Comparison of ENCODE assay signal across 11 mouse cellular contexts in the genomic region with DNA sequence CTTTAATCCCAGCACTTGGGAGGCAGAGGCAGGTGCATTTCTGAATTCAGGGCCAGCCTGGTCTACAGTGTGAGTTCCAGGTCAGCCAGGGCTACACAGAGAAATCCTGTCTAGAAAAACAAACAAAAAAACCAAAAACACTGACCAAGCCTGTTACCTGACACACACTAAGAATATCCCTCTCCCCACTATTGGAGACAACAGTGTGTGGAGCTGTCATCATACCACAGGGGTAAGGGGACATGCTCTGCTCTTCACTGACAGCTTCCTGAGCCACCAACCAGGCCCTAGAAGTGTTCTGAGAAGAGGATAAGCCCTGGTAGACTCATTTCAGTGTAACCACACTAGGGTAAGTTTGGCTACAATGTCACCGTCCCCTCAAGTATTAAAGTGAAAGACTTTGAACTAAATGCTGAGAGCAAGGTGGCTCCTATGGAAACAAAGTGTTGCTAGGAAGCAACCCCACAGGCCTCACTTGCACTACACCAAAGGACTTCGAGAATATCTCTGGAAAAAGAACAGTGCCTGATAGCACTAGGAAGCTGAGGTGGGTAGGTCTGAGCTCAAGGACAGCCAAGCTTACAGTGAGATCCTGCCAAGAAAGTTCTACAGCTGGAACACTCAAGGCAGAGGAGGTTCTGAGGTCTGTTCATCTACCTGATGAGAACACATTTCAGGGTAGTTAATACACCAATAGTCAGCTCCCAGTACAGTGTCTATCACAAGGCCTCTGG. TPM values are rescaled to one million over a fixed set of nuclear protein-coding genes. Genes with fewer than 3 reads are reported as not detected.
A peak's percentile ranks its signal among the peaks of the same experiment; 100 is the strongest.
DNase-seq lines count a peak whose midpoint lies in the region; ATAC-seq and TF ChIP-seq lines count a peak whose summit lies in the region.
"Had no signal": no experiment of that assay in that cellular context is flagged by ENCODE, and none has a peak within 500 bp of the region (broad histone marks: within the 10 kb centered on the region; RNA-seq: fewer than 3 reads in every experiment).

No protein-coding gene starts in this region.

- H3K4me1 ChIP-seq in forebrain, embryonic 10.5 days, result peaks cover 28% of the 10 kb centered on the region
- H3K4me1 ChIP-seq in forebrain, embryonic 16.5 days (replicated peaks; ENCODE audit: control insufficient read depth, insufficient read depth, low read length), result peaks cover 24% of the 10 kb centered on the region
- peaks cover 8 to 44% of the 10 kb centered on the region in 2 experiments for H3K4me1 ChIP-seq in CH12.LX (ENCODE audit: control insufficient read depth in 1 of 2, insufficient read depth in 2 of 2)
- H3K4me1 ChIP-seq in hindbrain, embryonic 11.5 days (replicated peaks; ENCODE audit: control insufficient read depth, insufficient read depth, low read length), result peaks cover 4% of the 10 kb centered on the region; the same call in 1 of the 2 replicates
- H3K4me1 ChIP-seq in liver, postnatal 0 days (ENCODE audit: insufficient read depth), result peaks cover 10% of the 10 kb centered on the region

- no peaks in the 10 kb centered on the region for H3K27me3 ChIP-seq in forebrain, embryonic 10.5 days (ENCODE audit: poor library complexity, severe bottlenecking)
- H3K27me3 ChIP-seq in forebrain, embryonic 16.5 days (replicated peaks; ENCODE audit: control insufficient read depth, insufficient read depth, low read length), result no peaks in the 10 kb centered on the region
- H3K27me3 ChIP-seq in CH12.LX (replicated peaks), result no peaks in the 10 kb centered on the region
- H3K27me3 ChIP-seq in hindbrain, embryonic 11.5 days (ENCODE audit: control insufficient read depth, insufficient read depth, low read length), result no peaks in the 10 kb centered on the region
- H3K27me3 ChIP-seq in liver, postnatal 0 days (ENCODE audit: insufficient read depth, low read length), result no peaks in the 10 kb centered on the region

- dilution Hi-C loops in CH12.LX (cut with MboI; ENCODE audit: extremely low pct_ligation_motif_present, extremely low pct_unique_long_range_greater_than_20kb, low sequenced_read_pairs), result no loop called here

- no peak overlapping the region for H3K9ac ChIP-seq in forebrain, embryonic 16.5 days (replicated peaks; ENCODE audit: low read depth, low read length)
- peak overlapping the region; percentile 90 for H3K9ac ChIP-seq in CH12.LX (ENCODE audit: insufficient read depth, low read depth)
- no peak overlapping the region for H3K9ac ChIP-seq in hindbrain, embryonic 11.5 days (ENCODE audit: low read depth, low read length)
- peak overlapping the region; percentile 90 for H3K9ac ChIP-seq in liver, postnatal 0 days (replicated peaks)

- peak overlapping the region; percentile 98 for H3K4me3 ChIP-seq in forebrain, embryonic 10.5 days
- H3K4me3 ChIP-seq in forebrain, embryonic 16.5 days (replicated peaks; ENCODE audit: low read length), result no peak overlapping the region
- H3K4me3 ChIP-seq in CH12.LX (replicated peaks in 1 of 3; ENCODE audit: low read depth in 2 of 3, low read length in 2 of 3, poor library complexity in 1 of 3), result peak overlapping the region; percentile 73 to 90 (median 83)
- peak overlapping the region; percentile 99; the same call in 1 of the 2 replicates for H3K4me3 ChIP-seq in hindbrain, embryonic 11.5 days (ENCODE audit: low read depth, low read length)
- peak overlapping the region; percentile 88; the same call in 1 of the 2 replicates for H3K4me3 ChIP-seq in liver, postnatal 0 days (ENCODE audit: low read depth, low read length)

- in situ Hi-C loops in CH12.LX (cut with MboI; ENCODE audit: low pct_ligation_motif_present, low pct_unique_long_range_greater_than_20kb, low sequenced_read_pairs), result no loop called here

- H3K27ac ChIP-seq in forebrain, embryonic 10.5 days, result 0 out of 2 replicates have a peak overlapping the region, but pooled peaks have one; percentile 99
- H3K27ac ChIP-seq in forebrain, embryonic 16.5 days (ENCODE audit: low read length), result no peak overlapping the region
- H3K27ac ChIP-seq in CH12.LX (ENCODE audit: insufficient read depth, low read depth), result no peak overlapping the region
- H3K27ac ChIP-seq in hindbrain, embryonic 11.5 days (ENCODE audit: low read depth, low read length), result no peak overlapping the region
- 0 out of 2 replicates have a peak overlapping the region, but pooled peaks have one; percentile 3 for H3K27ac ChIP-seq in liver, postnatal 0 days (ENCODE audit: low read depth)

- DNase-seq in forebrain, embryonic 10.5 days (ENCODE audit: extremely low spot score, low spot score), result no peak
- no peak for DNase-seq in CH12.LX (ENCODE audit: extremely low read depth)
- no peak for DNase-seq in hindbrain, embryonic 11.5 days (ENCODE audit: low spot score)
- DNase-seq in liver, postnatal 0 days, result no peak
- DNase-seq in left cerebral cortex, postnatal 14 days (ENCODE audit: low spot score in 2 of 2), result no peak
- no peak for DNase-seq in left cerebral cortex, adult 8-10 months (ENCODE audit: low spot score in 2 of 2)
- no peak for DNase-seq in retina, postnatal 1 day
- DNase-seq: adrenal gland, adult 8-10 months; layer of hippocampus, postnatal 36 days had no signal

- peaks cover 39% of the 10 kb centered on the region for H3K79me2 ChIP-seq in CH12.LX (replicated peaks; ENCODE audit: control insufficient read depth, extremely low read depth, insufficient read depth, poor library complexity, severe bottlenecking)

- H3K4me2 ChIP-seq in forebrain, embryonic 16.5 days (ENCODE audit: low read length), result no peak overlapping the region
- peak overlapping the region; percentile 85 for H3K4me2 ChIP-seq in CH12.LX (ENCODE audit: insufficient read depth, low read depth, poor library complexity, severe bottlenecking)
- no peak overlapping the region for H3K4me2 ChIP-seq in hindbrain, embryonic 11.5 days (replicated peaks; ENCODE audit: low read depth, low read length)
- peak overlapping the region; percentile 78 for H3K4me2 ChIP-seq in liver, postnatal 0 days (ENCODE audit: low read depth, low read length)

- 0 out of 2 replicates have a peak, but pooled peaks cover 3% of the 10 kb centered on the region for H3K9me3 ChIP-seq in forebrain, embryonic 10.5 days
- H3K9me3 ChIP-seq in forebrain, embryonic 16.5 days (ENCODE audit: control insufficient read depth, low read length), result no peaks in the 10 kb centered on the region
- H3K9me3 ChIP-seq in CH12.LX (replicated peaks; ENCODE audit: low read length), result peaks cover 4% of the 10 kb centered on the region
- H3K9me3 ChIP-seq in hindbrain, embryonic 11.5 days (ENCODE audit: control insufficient read depth, low read length), result no peaks in the 10 kb centered on the region
- H3K9me3 ChIP-seq in liver, postnatal 0 days (ENCODE audit: low read length), result no peaks in the 10 kb centered on the region

- no peak for TF ChIP-seq RAD21 in CH12.LX (IDR thresholded peaks at IDR 0.05; ENCODE audit: low read depth, low read length)

- H3K36me3 ChIP-seq in forebrain, embryonic 10.5 days (replicated peaks), result peaks cover 64% of the 10 kb centered on the region
- peaks cover 32% of the 10 kb centered on the region for H3K36me3 ChIP-seq in forebrain, embryonic 16.5 days (ENCODE audit: control insufficient read depth, insufficient read depth)
- H3K36me3 ChIP-seq in CH12.LX (replicated peaks in 1 of 2; ENCODE audit: control insufficient read depth in 1 of 2, insufficient read depth in 1 of 2, low read length in 1 of 2), result peaks cover 55 to 64% of the 10 kb centered on the region in 2 experiments
- peaks cover 16% of the 10 kb centered on the region; the same call in 1 of the 2 replicates for H3K36me3 ChIP-seq in hindbrain, embryonic 11.5 days (ENCODE audit: control insufficient read depth, insufficient read depth, low read length)
- H3K36me3 ChIP-seq in liver, postnatal 0 days (replicated peaks; ENCODE audit: insufficient read depth, low read length), result peaks cover 43% of the 10 kb centered on the region

- ATAC-seq in forebrain, embryonic 16.5 days, result no peak
- no peak for ATAC-seq in hindbrain, embryonic 11.5 days (ENCODE audit: low FRiP score)
- ATAC-seq in liver, postnatal 0 days, result no peak

- no peak; the same call in 1 of the 2 replicates for TF ChIP-seq POLR2A in CH12.LX (IDR thresholded peaks at IDR 0.05; ENCODE audit: low read depth, low read length)

- 81% methylated on average over 2 of the region's 2 CpGs for WGBS in forebrain, embryonic 10.5 days
- 85% methylated on average over 2 of the region's 2 CpGs for WGBS in forebrain, embryonic 16.5 days
- 92% methylated on average over 2 of the region's 2 CpGs for WGBS in hindbrain, embryonic 11.5 days
- WGBS in liver, postnatal 0 days (ENCODE audit: insufficient replicate concordance), result 39% methylated on average over 2 of the region's 2 CpGs

- intact Hi-C loops in left cerebral cortex, postnatal 14 days (cut with DNase I), result no loop called here

- TF ChIP-seq CTCF in CH12.LX (conservative IDR thresholded peaks at IDR 0.05 in 1 of 2, IDR thresholded peaks at IDR 0.05 in 1 of 2; ENCODE audit: low read depth in 2 of 2, low read length in 2 of 2), result no peak
- TF ChIP-seq CTCF in liver, postnatal 0 days (IDR thresholded peaks at IDR 0.05; ENCODE audit: low read depth), result no peak

- TF ChIP-seq EP300 in CH12.LX (IDR thresholded peaks at IDR 0.05; ENCODE audit: low read length), result no peak
- no peak for TF ChIP-seq EP300 in liver, postnatal 0 days (IDR thresholded peaks at IDR 0.05; ENCODE audit: low read depth)

RNA-seq across cellular contexts. Expression of gene Rpl23, which starts 2.1 kb away (rescaled TPM):
- 449 and 492 TPM in 2 replicates for polyA plus RNA-seq in forebrain, embryonic 10.5 days (2016; fragmentation: Nextera tagmentation; extraction: Ambion mirVana)
- 298 and 306 TPM in 2 replicates for polyA plus RNA-seq in forebrain, embryonic 16.5 days (2015; fragmentation: Nextera tagmentation; extraction: Ambion mirVana)
- 2,073 and 2,338 TPM in 2 replicates for total RNA-seq in CH12.LX (2012; rRNA removed)
- total RNA-seq in CH12.LX (2014; rRNA removed), result 1,878 and 2,226 TPM in 2 replicates
- 1,387 and 2,564 TPM in 2 replicates for polyA plus RNA-seq in CH12.LX (2012; ENCODE audit: insufficient read length, low read depth)
- 437 and 458 TPM in 2 replicates for polyA plus RNA-seq in hindbrain, embryonic 11.5 days (2014; fragmentation: Nextera tagmentation; extraction: Ambion mirVana)
- polyA plus RNA-seq in liver, postnatal 0 days (2015; fragmentation: Nextera tagmentation; extraction: Ambion mirVana), result 409 and 433 TPM in 2 replicates
- total RNA-seq in left cerebral cortex, postnatal 14 days (2021), result 100 to 1,000 TPM; 342 to 343 TPM
- total RNA-seq in left cerebral cortex, adult 8-10 months (2022), result 100 to 1,000 TPM; 331 to 461 (median 392) TPM

RNA-seq across cellular contexts. Expression of gene 1700001P01Rik, which starts 4.4 kb away (rescaled TPM):
- polyA plus RNA-seq in forebrain, embryonic 10.5 days (2016; fragmentation: Nextera tagmentation; extraction: Ambion mirVana), result 0.73 TPM in 1 of 2 replicates, not detected in the other
- polyA plus RNA-seq in forebrain, embryonic 16.5 days (2015; fragmentation: Nextera tagmentation; extraction: Ambion mirVana), result 0.57 and 0.85 TPM in 2 replicates
- total RNA-seq in CH12.LX (2012; rRNA removed) (0.47 and 0.50 TPM in 2 replicates), CH12.LX (2014; rRNA removed) (not detected in 2 replicates)
- 0.41 TPM in 1 of 2 replicates, not detected in the other for polyA plus RNA-seq in CH12.LX (2012; ENCODE audit: insufficient read length, low read depth)
- 0.39 and 0.60 TPM in 2 replicates for polyA plus RNA-seq in hindbrain, embryonic 11.5 days (2014; fragmentation: Nextera tagmentation; extraction: Ambion mirVana)
- polyA plus RNA-seq in liver, postnatal 0 days (2015; fragmentation: Nextera tagmentation; extraction: Ambion mirVana), result not detected in 2 replicates
- total RNA-seq in left cerebral cortex, postnatal 14 days (2021), result 1 to 10 TPM in 1 of 2 experiments, not detected in 1; 1.0 TPM
- 1 to 10 TPM in 1 of 4 experiments, under 1 TPM in 2, not detected in 1; 0.65 to 1.2 (median 0.84) TPM for total RNA-seq in left cerebral cortex, adult 8-10 months (2022)
- polyA plus RNA-seq: small intestine, adult 2 months had no signal

RNA-seq across cellular contexts. Expression of gene Cwc25, which starts 13.8 kb away (rescaled TPM):
- polyA plus RNA-seq in forebrain, embryonic 10.5 days (2016; fragmentation: Nextera tagmentation; extraction: Ambion mirVana), result 20.3 and 22.0 TPM in 2 replicates
- polyA plus RNA-seq in forebrain, embryonic 16.5 days (2015; fragmentation: Nextera tagmentation; extraction: Ambion mirVana), result 17.1 and 19.5 TPM in 2 replicates
- total RNA-seq in CH12.LX (2012; rRNA removed) (16.7 and 17.3 TPM in 2 replicates), CH12.LX (2014; rRNA removed) (19.3 and 19.6 TPM in 2 replicates)
- 21.5 and 21.7 TPM in 2 replicates for polyA plus RNA-seq in CH12.LX (2012; ENCODE audit: insufficient read length, low read depth)
- polyA plus RNA-seq in hindbrain, embryonic 11.5 days (2014; fragmentation: Nextera tagmentation; extraction: Ambion mirVana), result 13.1 and 17.0 TPM in 2 replicates
- polyA plus RNA-seq in liver, postnatal 0 days (2015; fragmentation: Nextera tagmentation; extraction: Ambion mirVana), result 5.5 and 5.8 TPM in 2 replicates
- 10 to 100 TPM; 20.3 to 21.3 TPM for total RNA-seq in left cerebral cortex, postnatal 14 days (2021)
- 10 to 100 TPM; 17.0 to 20.6 (median 19.1) TPM for total RNA-seq in left cerebral cortex, adult 8-10 months (2022)

RNA-seq across cellular contexts. Expression of gene Lasp1, which starts 18.7 kb away (rescaled TPM):
- polyA plus RNA-seq in forebrain, embryonic 10.5 days (2016; fragmentation: Nextera tagmentation; extraction: Ambion mirVana), result 85.5 and 87.3 TPM in 2 replicates
- 140 and 159 TPM in 2 replicates for polyA plus RNA-seq in forebrain, embryonic 16.5 days (2015; fragmentation: Nextera tagmentation; extraction: Ambion mirVana)
- total RNA-seq in CH12.LX (2012; rRNA removed) (16.8 and 18.6 TPM in 2 replicates), CH12.LX (2014; rRNA removed) (12.3 and 12.5 TPM in 2 replicates)
- 45.1 and 45.4 TPM in 2 replicates for polyA plus RNA-seq in CH12.LX (2012; ENCODE audit: insufficient read length, low read depth)
- 45.8 and 61.1 TPM in 2 replicates for polyA plus RNA-seq in hindbrain, embryonic 11.5 days (2014; fragmentation: Nextera tagmentation; extraction: Ambion mirVana)
- polyA plus RNA-seq in liver, postnatal 0 days (2015; fragmentation: Nextera tagmentation; extraction: Ambion mirVana), result 30.0 and 32.2 TPM in 2 replicates
- 100 to 1,000 TPM; 189 to 204 TPM for total RNA-seq in left cerebral cortex, postnatal 14 days (2021)
- total RNA-seq in left cerebral cortex, adult 8-10 months (2022), result 100 to 1,000 TPM; 138 to 169 (median 155) TPM

RNA-seq across cellular contexts. Expression of gene Pip4k2b, which starts 35.6 kb away (rescaled TPM):
- polyA plus RNA-seq in forebrain, embryonic 10.5 days (2016; fragmentation: Nextera tagmentation; extraction: Ambion mirVana), result 1.3 and 2.1 TPM in 2 replicates
- polyA plus RNA-seq in forebrain, embryonic 16.5 days (2015; fragmentation: Nextera tagmentation; extraction: Ambion mirVana), result 4.1 and 4.7 TPM in 2 replicates
- 28.7 and 30.8 TPM in 2 replicates for total RNA-seq in CH12.LX (2012; rRNA removed)
- 20.3 and 23.3 TPM in 2 replicates for total RNA-seq in CH12.LX (2014; rRNA removed)
- 35.4 and 44.0 TPM in 2 replicates for polyA plus RNA-seq in CH12.LX (2012; ENCODE audit: insufficient read length, low read depth)
- polyA plus RNA-seq in hindbrain, embryonic 11.5 days (2014; fragmentation: Nextera tagmentation; extraction: Ambion mirVana), result 2.9 and 3.4 TPM in 2 replicates
- 0.53 and 0.59 TPM in 2 replicates for polyA plus RNA-seq in liver, postnatal 0 days (2015; fragmentation: Nextera tagmentation; extraction: Ambion mirVana)
- total RNA-seq in left cerebral cortex, postnatal 14 days (2021), result 100 to 1,000 TPM; 121 to 124 TPM
- 100 to 1,000 TPM; 109 to 123 (median 110) TPM for total RNA-seq in left cerebral cortex, adult 8-10 months (2022)

Comparison
In these comparisons a context has a peak if more than half of its experiments do, and no peak if none do; other contexts are left out.
1. H3K27ac ChIP-seq: peak in forebrain, embryonic 10.5 days (single experiment) and liver, postnatal 0 days (single experiment); none in forebrain, embryonic 16.5 days (single experiment), CH12.LX (single experiment) and hindbrain, embryonic 11.5 days (single experiment).
2. H3K4me2 ChIP-seq: peak in CH12.LX (single experiment) and liver, postnatal 0 days (single experiment); none in forebrain, embryonic 16.5 days (single experiment) and hindbrain, embryonic 11.5 days (single experiment).
3. H3K9ac ChIP-seq: peak in CH12.LX (single experiment) and liver, postnatal 0 days (single experiment); none in forebrain, embryonic 16.5 days (single experiment) and hindbrain, embryonic 11.5 days (single experiment).